Mouse (Mus musculus) thymus, adult 2 months (tissue): Measurements from ENCODE around the gene Rrp12.

Experiments used
- CTCF ChIP-seq: fragments of 200-500 bp; IDR thresholded peaks from 2 replicates; pipeline ENCODE4 v1.5.1; 2012; ENCODE audit warnings: mild to moderate bottlenecking, control low read depth, low read length, moderate library complexity, borderline replicate concordance; ENCODE audit not compliant: control insufficient read depth, poor library complexity, insufficient read depth; ENCODE audit errors: extremely low read depth
- POLR2A ChIP-seq: fragments of 200-500 bp; IDR thresholded peaks from 2 replicates; pipeline ENCODE4 v1.6.1; 2012; ENCODE audit warnings: mild to moderate bottlenecking, low read length, control low read depth, moderate library complexity; ENCODE audit not compliant: control insufficient read depth, poor library complexity, insufficient read depth; ENCODE audit errors: extremely low read depth

DNA sequence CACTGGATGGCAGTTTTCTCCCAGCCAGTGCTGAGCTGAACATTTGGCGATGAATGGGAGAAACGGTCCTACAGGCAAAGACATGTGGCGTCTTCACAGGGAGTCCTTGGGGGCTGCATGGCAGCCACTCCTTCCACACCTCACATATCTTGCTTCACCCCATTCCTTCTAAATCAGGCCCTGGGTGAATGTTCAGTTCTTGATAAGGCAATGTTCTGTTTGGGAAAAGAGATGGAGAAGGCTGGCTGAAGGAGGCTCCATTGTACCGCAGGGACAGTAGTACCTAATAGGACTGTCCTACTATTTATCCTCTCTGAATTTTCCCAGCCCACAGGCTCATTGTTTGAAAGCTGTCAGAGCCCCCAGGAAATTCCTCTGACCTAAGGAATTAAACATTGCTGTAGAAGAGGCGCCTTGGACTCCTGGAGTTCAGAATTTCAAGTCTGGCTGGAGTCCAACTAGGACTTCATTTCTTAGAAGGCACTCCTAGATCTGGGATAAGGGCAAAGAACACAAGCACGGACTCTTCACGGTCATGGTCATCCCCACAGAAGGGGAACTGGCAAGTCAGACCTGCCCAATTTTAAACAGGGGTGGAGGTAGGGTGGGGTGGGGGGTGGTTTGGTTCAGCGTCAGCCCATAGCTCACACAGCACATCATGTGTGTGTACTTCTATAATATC, 11.2 kb upstream of the Rrp12 start:
- TF ChIP-seq CTCF = no peak
- no peak for TF ChIP-seq POLR2A
